Mouse (Mus musculus): ENCODE results near the gene Olfr154. TPM values are rescaled to one million over a fixed set of nuclear protein-coding genes. Genes with fewer than 3 reads are reported as not detected.
"Not testable (repeated sequence)": the region's sequence is repeated elsewhere in the genome, so short reads cannot be mapped to it uniquely, and the experiment has no call there.

The Olfr154 gene
- total RNA-seq (2021) (not detected), polyA plus RNA-seq (2012; rRNA removed) (not detected in 2 replicates)
- long read RNA-seq, result 0 reads

- intact Hi-C loops (cut with DNase I); H3K36me3 ChIP-seq (ENCODE audit: control insufficient read depth, insufficient read depth, low read length); H3K9ac ChIP-seq (ENCODE audit: low read depth, low read length); H3K27me3 ChIP-seq (ENCODE audit: control insufficient read depth, insufficient read depth, low read length); DNase-seq; H3K4me3 ChIP-seq; H3K27ac ChIP-seq; H3K79me2 ChIP-seq (replicated peaks; ENCODE audit: control insufficient read depth, insufficient read depth, low read length); H3K4me1 ChIP-seq (ENCODE audit: control insufficient read depth, insufficient read depth, low read length): not testable (repeated sequence)
Observed at GRCm38 (mm10) chr2:85664355-85664754, at the start of gene Olfr154. Gene Olfr154, minus strand, starts transcription at chr2:85664455.

DNA sequence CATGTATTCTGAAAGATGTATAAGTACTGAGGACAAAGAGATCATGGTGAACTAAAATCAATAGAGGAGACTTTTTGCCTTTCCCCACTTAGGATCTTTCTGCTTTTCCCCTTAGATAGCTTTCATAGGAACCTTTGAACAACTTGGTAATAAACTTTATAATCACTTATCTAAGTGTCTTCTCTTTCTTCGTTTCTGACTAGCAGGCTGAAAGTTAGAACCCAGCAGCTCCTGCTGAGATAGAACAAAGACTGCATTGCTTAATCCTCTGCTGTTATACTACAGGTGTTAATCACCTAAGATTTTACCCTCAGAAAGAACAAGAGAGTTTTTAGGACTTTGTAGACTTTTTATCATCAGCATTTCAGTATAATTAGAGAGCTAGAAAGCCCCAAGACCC lies 46.9 kb upstream of the Olfr154 start:
- no peaks in the 10 kb centered on the region for H3K36me3 ChIP-seq (ENCODE audit: control insufficient read depth, insufficient read depth, low read length)
- DNase-seq, result no peak
- no peaks in the 10 kb centered on the region for H3K27me3 ChIP-seq (ENCODE audit: control insufficient read depth, insufficient read depth, low read length)
- intact Hi-C loops (cut with DNase I), result no loop called here
- WGBS, result 19% methylated on average over 1 of the region's 1 CpGs
- H3K27ac ChIP-seq, result no peak overlapping the region
- H3K79me2 ChIP-seq (replicated peaks; ENCODE audit: control insufficient read depth, insufficient read depth, low read length), result no peaks in the 10 kb centered on the region
- TF ChIP-seq POLR2A (IDR thresholded peaks at IDR 0.05; ENCODE audit: insufficient read depth, low read depth, low read length) (no peak), CTCF (IDR thresholded peaks at IDR 0.05) (no peak), EP300 (IDR thresholded peaks at IDR 0.05; ENCODE audit: insufficient read depth, low read depth, low read length) (no peak)
- H3K4me3 ChIP-seq, result no peak overlapping the region
- H3K9ac ChIP-seq (ENCODE audit: low read depth, low read length), result no peak overlapping the region
- H3K4me1 ChIP-seq (ENCODE audit: control insufficient read depth, insufficient read depth, low read length), result no peaks in the 10 kb centered on the region

DNA sequence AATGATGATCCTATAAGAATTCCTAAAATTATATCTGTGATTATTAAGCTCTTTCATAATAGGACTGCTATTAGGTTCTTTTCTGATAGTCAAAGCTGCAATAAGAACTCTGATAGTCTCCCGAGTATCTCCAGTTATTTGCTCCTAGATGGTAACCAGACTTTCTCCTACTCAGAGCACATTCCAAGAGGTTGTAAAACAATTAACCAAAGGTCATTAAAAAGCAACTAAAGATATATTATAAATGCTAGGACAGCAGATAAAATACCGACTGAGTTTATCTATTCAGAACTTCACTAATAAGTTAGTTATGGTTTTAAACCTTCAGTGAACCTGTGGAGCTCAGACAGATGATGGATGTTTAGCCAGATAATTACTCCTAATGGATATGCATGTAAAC lies 46.4 kb upstream of the Olfr154 start:
- H3K36me3 ChIP-seq (ENCODE audit: control insufficient read depth, insufficient read depth, low read length); H3K79me2 ChIP-seq (replicated peaks; ENCODE audit: control insufficient read depth, insufficient read depth, low read length); DNase-seq; H3K27me3 ChIP-seq (ENCODE audit: control insufficient read depth, insufficient read depth, low read length); H3K9ac ChIP-seq (ENCODE audit: low read depth, low read length); H3K4me3 ChIP-seq; H3K4me1 ChIP-seq (ENCODE audit: control insufficient read depth, insufficient read depth, low read length); H3K27ac ChIP-seq; intact Hi-C loops (cut with DNase I): not testable (repeated sequence)
- 61% methylated on average over 2 of the region's 2 CpGs for WGBS

GRCm38 (mm10) chr2:85689131-85689530 lies 24.9 kb upstream of the Olfr154 start, which contains the start of gene Olfr1008:
Gene Olfr1008, plus strand, starts transcription at chr2:85689431.
- Histone ChIP-seq H3K9ac (ENCODE audit: low read depth, low read length) (no peak within 1 kb of the TSS), H3K27me3 (ENCODE audit: control insufficient read depth, insufficient read depth, low read length) (no peaks in the 10 kb centered on the region), H3K79me2 (replicated peaks; ENCODE audit: control insufficient read depth, insufficient read depth, low read length) (no peaks in the 10 kb centered on the region), H3K27ac (no peak within 1 kb of the TSS), H3K36me3 (ENCODE audit: control insufficient read depth, insufficient read depth, low read length) (no peaks in the 10 kb centered on the region), H3K4me3 (no peak within 1 kb of the TSS), H3K4me1 (ENCODE audit: control insufficient read depth, insufficient read depth, low read length) (no peaks in the 10 kb centered on the region)
- intact Hi-C loops (cut with DNase I), result no loop called here
- TF ChIP-seq CTCF (IDR thresholded peaks at IDR 0.05) (no peak), POLR2A (IDR thresholded peaks at IDR 0.05; ENCODE audit: insufficient read depth, low read depth, low read length) (no peak), EP300 (IDR thresholded peaks at IDR 0.05; ENCODE audit: insufficient read depth, low read depth, low read length) (no peak)
- no peak for DNase-seq

DNA sequence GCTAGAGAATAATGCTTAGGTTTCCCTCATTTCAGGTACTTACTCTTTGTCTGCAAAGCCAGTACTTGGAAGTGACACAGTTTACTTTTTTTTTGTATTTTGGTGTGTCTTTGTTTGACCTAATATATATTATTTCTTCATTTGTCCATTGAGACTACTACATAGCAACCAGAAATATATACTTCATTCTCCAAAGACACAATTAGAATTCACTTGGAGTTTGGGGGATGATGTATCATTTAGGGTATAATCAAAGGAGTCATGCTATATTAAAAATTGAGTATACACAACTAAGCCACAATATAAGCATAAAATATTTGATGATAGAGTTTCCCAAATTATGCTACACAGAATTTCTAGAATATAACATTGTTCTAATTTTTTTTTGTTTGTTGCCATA lies 14.4 kb upstream of the Olfr154 start, which contains the start of gene Olfr1006:
TSS of gene Olfr1006 (minus strand) at position 101 of the 400 bp plus-strand sequence.
- Histone ChIP-seq H3K4me1 (ENCODE audit: control insufficient read depth, insufficient read depth, low read length) (no peaks in the 10 kb centered on the region), H3K36me3 (ENCODE audit: control insufficient read depth, insufficient read depth, low read length) (no peaks in the 10 kb centered on the region), H3K79me2 (replicated peaks; ENCODE audit: control insufficient read depth, insufficient read depth, low read length) (no peaks in the 10 kb centered on the region), H3K4me3 (no peak within 1 kb of the TSS), H3K27me3 (ENCODE audit: control insufficient read depth, insufficient read depth, low read length) (no peaks in the 10 kb centered on the region), H3K9ac (ENCODE audit: low read depth, low read length) (no peak within 1 kb of the TSS), H3K27ac (no peak within 1 kb of the TSS)
- DNase-seq, result no peak
- no peak for TF ChIP-seq POLR2A (IDR thresholded peaks at IDR 0.05; ENCODE audit: insufficient read depth, low read depth, low read length)
- TF ChIP-seq CTCF (IDR thresholded peaks at IDR 0.05), result no peak
- no peak for TF ChIP-seq EP300 (IDR thresholded peaks at IDR 0.05; ENCODE audit: insufficient read depth, low read depth, low read length)
- intact Hi-C loops (cut with DNase I), result no loop called here

GRCm38 (mm10) chr2:85650604-85651003 lies 13.7 kb downstream of the Olfr154 start, which contains the start of gene Olfr1002:
Gene Olfr1002, minus strand, starts transcription at chr2:85650704.
- Histone ChIP-seq H3K36me3 (ENCODE audit: control insufficient read depth, insufficient read depth, low read length) (no peaks in the 10 kb centered on the region), H3K9ac (ENCODE audit: low read depth, low read length) (no peak within 1 kb of the TSS), H3K27me3 (ENCODE audit: control insufficient read depth, insufficient read depth, low read length) (no peaks in the 10 kb centered on the region), H3K4me1 (ENCODE audit: control insufficient read depth, insufficient read depth, low read length) (no peaks in the 10 kb centered on the region), H3K4me3 (no peak within 1 kb of the TSS), H3K79me2 (replicated peaks; ENCODE audit: control insufficient read depth, insufficient read depth, low read length) (no peaks in the 10 kb centered on the region), H3K27ac (no peak within 1 kb of the TSS)
- intact Hi-C loops (cut with DNase I), result no loop called here
- WGBS, result 89% methylated on average over 1 of the region's 1 CpGs
- TF ChIP-seq EP300 (IDR thresholded peaks at IDR 0.05; ENCODE audit: insufficient read depth, low read depth, low read length) (no peak), POLR2A (IDR thresholded peaks at IDR 0.05; ENCODE audit: insufficient read depth, low read depth, low read length) (no peak), CTCF (IDR thresholded peaks at IDR 0.05) (no peak)
- no peak for DNase-seq

Other genes starting within 250 kb of the Olfr154 start
- not detected for gene Olfr993, start 249.6 kb downstream of the Olfr154 start, total RNA-seq (2021)
- not detected in 2 replicates for gene Olfr993, start 249.6 kb downstream of the Olfr154 start, polyA plus RNA-seq (2012; rRNA removed)
- gene Olfr994, start 228.0 kb downstream of the Olfr154 start, total RNA-seq (2021), result not detected
- gene Olfr994, start 228.0 kb downstream of the Olfr154 start, polyA plus RNA-seq (2012; rRNA removed), result not detected in 2 replicates
- not detected for gene Olfr995, start 220.8 kb downstream of the Olfr154 start, total RNA-seq (2021)
- gene Olfr995, start 220.8 kb downstream of the Olfr154 start, polyA plus RNA-seq (2012; rRNA removed), result not detected in 2 replicates
- gene 4833423E24Rik, start 145.4 kb downstream of the Olfr154 start, total RNA-seq (2021), result not detected
- gene 4833423E24Rik, start 145.4 kb downstream of the Olfr154 start, polyA plus RNA-seq (2012; rRNA removed), result 0.12 TPM in 1 of 2 replicates, not detected in the other
- gene Olfr996, start 85.2 kb downstream of the Olfr154 start, total RNA-seq (2021), result not detected
- gene Olfr996, start 85.2 kb downstream of the Olfr154 start, polyA plus RNA-seq (2012; rRNA removed), result not detected in 2 replicates
- gene Olfr998, start 75.5 kb downstream of the Olfr154 start, total RNA-seq (2021), result not detected
- not detected in 2 replicates for gene Olfr998, start 75.5 kb downstream of the Olfr154 start, polyA plus RNA-seq (2012; rRNA removed)
- gene Olfr1000, start 52.6 kb downstream of the Olfr154 start, total RNA-seq (2021), result not detected
- gene Olfr1000, start 52.6 kb downstream of the Olfr154 start, polyA plus RNA-seq (2012; rRNA removed), result not detected in 2 replicates
- not detected for gene Olfr1002, start 13.8 kb downstream of the Olfr154 start, total RNA-seq (2021)
- not detected in 2 replicates for gene Olfr1002, start 13.8 kb downstream of the Olfr154 start, polyA plus RNA-seq (2012; rRNA removed)
- gene Olfr1006, start 14.3 kb upstream of the Olfr154 start, total RNA-seq (2021), result not detected
- not detected in 2 replicates for gene Olfr1006, start 14.3 kb upstream of the Olfr154 start, polyA plus RNA-seq (2012; rRNA removed)
- gene Olfr1008, start 25.0 kb upstream of the Olfr154 start, total RNA-seq (2021), result not detected
- not detected in 2 replicates for gene Olfr1008, start 25.0 kb upstream of the Olfr154 start, polyA plus RNA-seq (2012; rRNA removed)
- gene Olfr1009, start 51.0 kb upstream of the Olfr154 start, total RNA-seq (2021), result not detected
- not detected in 2 replicates for gene Olfr1009, start 51.0 kb upstream of the Olfr154 start, polyA plus RNA-seq (2012; rRNA removed)
- gene Olfr1012, start 98.3 kb upstream of the Olfr154 start, total RNA-seq (2021), result not detected
- not detected in 2 replicates for gene Olfr1012, start 98.3 kb upstream of the Olfr154 start, polyA plus RNA-seq (2012; rRNA removed)
- gene Olfr1013, start 102.6 kb upstream of the Olfr154 start, total RNA-seq (2021), result not detected
- not detected in 2 replicates for gene Olfr1013, start 102.6 kb upstream of the Olfr154 start, polyA plus RNA-seq (2012; rRNA removed)
- not detected for gene Olfr1014, start 108.3 kb upstream of the Olfr154 start, total RNA-seq (2021)
- not detected in 2 replicates for gene Olfr1014, start 108.3 kb upstream of the Olfr154 start, polyA plus RNA-seq (2012; rRNA removed)
- gene Olfr1015, start 117.6 kb upstream of the Olfr154 start, total RNA-seq (2021), result not detected
- gene Olfr1015, start 117.6 kb upstream of the Olfr154 start, polyA plus RNA-seq (2012; rRNA removed), result not detected in 2 replicates
- gene Olfr1016, start 138.1 kb upstream of the Olfr154 start, total RNA-seq (2021), result not detected
- not detected in 2 replicates for gene Olfr1016, start 138.1 kb upstream of the Olfr154 start, polyA plus RNA-seq (2012; rRNA removed)
- gene Olfr1018, start 154.0 kb upstream of the Olfr154 start, total RNA-seq (2021), result not detected
- gene Olfr1018, start 154.0 kb upstream of the Olfr154 start, polyA plus RNA-seq (2012; rRNA removed), result not detected in 2 replicates
- not detected for gene Olfr1019, start 181.0 kb upstream of the Olfr154 start, total RNA-seq (2021)
- gene Olfr1019, start 181.0 kb upstream of the Olfr154 start, polyA plus RNA-seq (2012; rRNA removed), result not detected in 2 replicates
- not detected for gene Olfr1020, start 182.6 kb upstream of the Olfr154 start, total RNA-seq (2021)
- gene Olfr1020, start 182.6 kb upstream of the Olfr154 start, polyA plus RNA-seq (2012; rRNA removed), result not detected in 2 replicates
- gene Olfr1022, start 204.1 kb upstream of the Olfr154 start, total RNA-seq (2021), result not detected
- gene Olfr1022, start 204.1 kb upstream of the Olfr154 start, polyA plus RNA-seq (2012; rRNA removed), result not detected in 2 replicates
- not detected for gene Olfr1023, start 221.2 kb upstream of the Olfr154 start, total RNA-seq (2021)
- not detected in 2 replicates for gene Olfr1023, start 221.2 kb upstream of the Olfr154 start, polyA plus RNA-seq (2012; rRNA removed)
- not detected for gene Olfr1024, start 240.6 kb upstream of the Olfr154 start, total RNA-seq (2021)
- not detected in 2 replicates for gene Olfr1024, start 240.6 kb upstream of the Olfr154 start, polyA plus RNA-seq (2012; rRNA removed)

All from heart, adult 2 months (tissue).